Mouse (Mus musculus) embryonic facial prominence, embryonic 13.5 days (tissue): ENCODE results near the gene Cops7a. TPM values are rescaled to one million over a fixed set of nuclear protein-coding genes. Genes with fewer than 3 reads are reported as not detected.

Experiments used
- polyA plus RNA-seq: library from polyadenylated mRNA; unstranded; fragments of >200 nt; fragmentation: Nextera tagmentation; extraction: Ambion mirVana; gene quantifications from 2 replicates; pipeline ENCODE4 v1.2.1, GENCODE M21; 2015

Gene Cops7a
- polyA plus RNA-seq, 1 experiment from 2014 or later, result 138 TPM

Other genes starting within 250 kb of the Cops7a start
- gene Ptpn6, start 226.8 kb downstream of the Cops7a start, polyA plus RNA-seq, result 9.2 and 13.9 TPM in 2 replicates
- gene Grcc10, start 224.2 kb downstream of the Cops7a start, polyA plus RNA-seq, result 487 and 605 TPM in 2 replicates
- 0.33 TPM in 1 of 2 replicates, not detected in the other for gene Gm45234, start 209.5 kb downstream of the Cops7a start, polyA plus RNA-seq
- 22.1 and 22.2 TPM in 2 replicates for gene Atn1, start 209.0 kb downstream of the Cops7a start, polyA plus RNA-seq
- 10.7 and 10.9 TPM in 2 replicates for gene Eno2, start 195.9 kb downstream of the Cops7a start, polyA plus RNA-seq
- gene Lrrc23, start 185.8 kb downstream of the Cops7a start, polyA plus RNA-seq, result 0.97 and 1.3 TPM in 2 replicates
- 9.1 and 10.5 TPM in 2 replicates for gene Spsb2, start 156.9 kb downstream of the Cops7a start, polyA plus RNA-seq
- gene Tpi1, start 151.2 kb downstream of the Cops7a start, polyA plus RNA-seq, result 710 and 723 TPM in 2 replicates
- 149 and 163 TPM in 2 replicates for gene Usp5, start 136.1 kb downstream of the Cops7a start, polyA plus RNA-seq
- 142 and 184 TPM in 2 replicates for gene Cdca3, start 136.0 kb downstream of the Cops7a start, polyA plus RNA-seq
- 0.25 and 0.52 TPM in 2 replicates for gene Gnb3, start 125.3 kb downstream of the Cops7a start, polyA plus RNA-seq
- gene P3h3, start 107.8 kb downstream of the Cops7a start, polyA plus RNA-seq, result 60.5 and 60.8 TPM in 2 replicates
- gene Gpr162, start 101.6 kb downstream of the Cops7a start, polyA plus RNA-seq, result 2.0 and 2.4 TPM in 2 replicates
- 0.37 TPM in 1 of 2 replicates, not detected in the other for gene Cd4, start 77.3 kb downstream of the Cops7a start, polyA plus RNA-seq
- 2.9 and 3.7 TPM in 2 replicates for gene Lag3, start 53.8 kb downstream of the Cops7a start, polyA plus RNA-seq
- 327 and 349 TPM in 2 replicates for gene Ptms, start 45.4 kb downstream of the Cops7a start, polyA plus RNA-seq
- gene Mlf2, start 34.2 kb downstream of the Cops7a start, polyA plus RNA-seq, result 342 and 360 TPM in 2 replicates
- gene Pianp, start 31.2 kb upstream of the Cops7a start, polyA plus RNA-seq, result 10.0 TPM in 2 replicates
- 19.9 and 23.5 TPM in 2 replicates for gene Zfp384, start 43.6 kb upstream of the Cops7a start, polyA plus RNA-seq
- gene Ing4, start 74.2 kb upstream of the Cops7a start, polyA plus RNA-seq, result 164 and 187 TPM in 2 replicates
- gene Acrbp, start 84.2 kb upstream of the Cops7a start, polyA plus RNA-seq, result 21.7 and 22.7 TPM in 2 replicates
- 0.59 and 0.97 TPM in 2 replicates for gene Lpar5, start 102.4 kb upstream of the Cops7a start, polyA plus RNA-seq
- gene Chd4, start 130.4 kb upstream of the Cops7a start, polyA plus RNA-seq, result 83.3 and 91.2 TPM in 2 replicates
- 62.5 and 69.3 TPM in 2 replicates for gene Nop2, start 166.4 kb upstream of the Cops7a start, polyA plus RNA-seq
- gene Iffo1, start 179.7 kb upstream of the Cops7a start, polyA plus RNA-seq, result 15.5 and 17.6 TPM in 2 replicates
- 1,482 and 1,867 TPM in 2 replicates for gene Gapdh, start 200.9 kb upstream of the Cops7a start, polyA plus RNA-seq
- 150 and 163 TPM in 2 replicates for gene Ncapd2, start 226.2 kb upstream of the Cops7a start, polyA plus RNA-seq
- 216 and 218 TPM in 2 replicates for gene Mrpl51, start 226.3 kb upstream of the Cops7a start, polyA plus RNA-seq